Comparison of ENCODE assay signal across 8 mouse cellular contexts in genomic region chr5:109557321-109558122, GRCm38 (mm10). TPM values are rescaled to one million over a fixed set of nuclear protein-coding genes. Genes with fewer than 3 reads are reported as not detected.
A peak's percentile ranks its signal among the peaks of the same experiment; 100 is the strongest.
DNase-seq lines count a peak whose midpoint lies in the region; ATAC-seq and TF ChIP-seq lines count a peak whose summit lies in the region.

No protein-coding gene starts in this region.

- peak overlapping the region; percentile 63 for H3K4me3 ChIP-seq in hindbrain, embryonic 12.5 days
- H3K4me3 ChIP-seq in lung, postnatal 0 days (ENCODE audit: low read depth, low read length) = peak overlapping the region; percentile 67

- DNase-seq in Patski (ENCODE audit: low read depth, low spot score) = peak; percentile 98
- peak; percentile 100 for DNase-seq in cerebellum, adult 9-11 months
- peak; percentile 97 to 99 for DNase-seq in frontal cortex, postnatal 10 days (ENCODE audit: low spot score in 2 of 2)
- peak; percentile 95 to 97 for DNase-seq in layer of hippocampus, postnatal 10 days (ENCODE audit: low spot score in 2 of 2)
- peak; percentile 99 for DNase-seq in lung, postnatal 0 days (ENCODE audit: low spot score)
- peak; percentile 91 for DNase-seq in ovary, postnatal 14 days (ENCODE audit: low spot score)
- DNase-seq in thymus, postnatal 36 days = peak; percentile 89 to 94

- no peaks in the 10 kb centered on the region for H3K27me3 ChIP-seq in Patski
- H3K27me3 ChIP-seq in hindbrain, embryonic 12.5 days = no peaks in the 10 kb centered on the region
- no peaks in the 10 kb centered on the region for H3K27me3 ChIP-seq in lung, postnatal 0 days (replicated peaks; ENCODE audit: insufficient read depth, low read length)

- peak overlapping the region; percentile 52 for H3K4me2 ChIP-seq in hindbrain, embryonic 12.5 days (replicated peaks)
- H3K4me2 ChIP-seq in lung, postnatal 0 days (replicated peaks; ENCODE audit: low read depth, low read length) = peak overlapping the region; percentile 60

- H3K9me3 ChIP-seq in hindbrain, embryonic 12.5 days (replicated peaks) = peaks cover 43% of the 10 kb centered on the region
- 0 out of 2 replicates have a peak, but pooled peaks cover 4% of the 10 kb centered on the region for H3K9me3 ChIP-seq in lung, postnatal 0 days (ENCODE audit: low read length)

- peak overlapping the region; percentile 32; the same call in 1 of the 2 replicates for H3K9ac ChIP-seq in hindbrain, embryonic 12.5 days
- no peak overlapping the region for H3K9ac ChIP-seq in lung, postnatal 0 days (replicated peaks; ENCODE audit: low read depth)

- H3K27ac ChIP-seq in hindbrain, embryonic 12.5 days = peak overlapping the region; percentile 94
- peak overlapping the region; percentile 90 for H3K27ac ChIP-seq in lung, postnatal 0 days (ENCODE audit: low read length)

- under 1% methylated on average over 35 of the region's 35 CpGs for WGBS in hindbrain, embryonic 12.5 days
- 1% methylated on average over 35 of the region's 35 CpGs for WGBS in lung, postnatal 0 days

- H3K36me3 ChIP-seq in hindbrain, embryonic 12.5 days = peaks cover 30% of the 10 kb centered on the region
- H3K36me3 ChIP-seq in lung, postnatal 0 days (ENCODE audit: insufficient read depth, low read length) = no peaks in the 10 kb centered on the region

- peak; percentile 85 for TF ChIP-seq EP300 in lung, postnatal 0 days (IDR thresholded peaks at IDR 0.05)

- H3K4me1 ChIP-seq in hindbrain, embryonic 12.5 days = no peaks in the 10 kb centered on the region
- no peaks in the 10 kb centered on the region for H3K4me1 ChIP-seq in lung, postnatal 0 days (ENCODE audit: insufficient read depth, low read depth, low read length)

- POLR2A ChIA-PET in Patski (lab: Charles Lee) = no interaction called here

- in situ Hi-C loops in Patski (cut with MboI; ENCODE audit: low pct_unique_long_range_greater_than_20kb) = loop anchor here (10.0 kb wide), 1 partner anchor 577 kb away; the partner anchor contains the start of gene Chfr

- CTCF ChIA-PET in Patski (lab: Charles Lee) = no interaction called here

- peak; percentile 54 for ATAC-seq in Patski
- ATAC-seq in hindbrain, embryonic 12.5 days (ENCODE audit: low FRiP score) = peak; percentile 81
- ATAC-seq in lung, postnatal 0 days = peak; percentile 70

- TF ChIP-seq CTCF in Patski (IDR thresholded peaks at IDR 0.05) = no peak
- no peak for TF ChIP-seq CTCF in lung, postnatal 0 days (IDR thresholded peaks at IDR 0.05)

RNA-seq across cellular contexts. Expression of gene Crlf2, which starts 1.3 kb away (rescaled TPM):
- polyA plus RNA-seq in Patski (2021) = 29.7 TPM
- polyA plus RNA-seq in hindbrain, embryonic 12.5 days (2016; fragmentation: Nextera tagmentation; extraction: Ambion mirVana) = 8.8 and 9.0 TPM in 2 replicates
- total RNA-seq in layer of hippocampus, postnatal 10 days (2021) = 10 to 100 TPM; 33.3 to 43.0 TPM
- polyA plus RNA-seq in lung, postnatal 0 days (2015; fragmentation: Nextera tagmentation; extraction: Ambion mirVana) = 28.6 and 34.4 TPM in 2 replicates

Comparison
In these comparisons a context has a peak if more than half of its experiments do, and no peak if none do; other contexts are left out.
1. Peak in every context shown above with its lines: DNase-seq, ATAC-seq, H3K4me3 ChIP-seq and H3K27ac ChIP-seq.